In genomic region chr5:38187006-38187405, GRCm38 (mm10) we compare ENCODE assay signal across 33 mouse cellular contexts.
"Had no signal": no experiment of that assay in that cellular context is flagged by ENCODE, and none has a peak within 500 bp of the region (broad histone marks: within the 10 kb centered on the region; RNA-seq: fewer than 3 reads in every experiment).

No protein-coding gene starts in this region.

- DNase-seq: heart, postnatal 10 days; heart, postnatal 14 days; heart, postnatal 36 days; heart, postnatal 4 days; kidney, adult 11 months; kidney, adult 18-20 months; kidney, adult 2 months; kidney, adult 8-10 months; kidney, adult 9 months; kidney, postnatal 14 days; kidney, postnatal 25 days; kidney, postnatal 36 days; kidney, postnatal 4 days; layer of hippocampus, adult 9-11 months; layer of hippocampus, postnatal 36 days had no signal

- H3K4me3 ChIP-seq: heart, embryonic 12.5 days; heart, embryonic 13.5 days; heart, embryonic 15.5 days; hindbrain, embryonic 10.5 days; hindbrain, embryonic 12.5 days; hindbrain, embryonic 13.5 days; hindbrain, embryonic 15.5 days; intestine, embryonic 15.5 days; kidney, embryonic 15.5 days; layer of hippocampus, adult 2 months; left cerebral cortex, adult 2 months had no signal

- ATAC-seq: hindbrain, embryonic 16.5 days; hindbrain, postnatal 0 days; inflammation-experienced regulatory T-cells, adult 6 months; intestine, embryonic 15.5 days; intestine, embryonic 16.5 days; intestine, postnatal 0 days had no signal

- H3K27ac ChIP-seq: heart, embryonic 13.5 days; heart, embryonic 15.5 days; hindbrain, embryonic 10.5 days; hindbrain, embryonic 12.5 days; hindbrain, embryonic 13.5 days; hindbrain, embryonic 14.5 days; hindbrain, embryonic 15.5 days; hindbrain, postnatal 0 days; intestine, embryonic 15.5 days; kidney, embryonic 15.5 days; kidney, postnatal 0 days; layer of hippocampus, adult 2 months; left cerebral cortex, adult 2 months had no signal
